Mouse (Mus musculus): ENCODE measurements at regions not wholly inside any gene's neighbourhood (a gene's known extent, or its start where the extent isn't known, plus 50 kb on each side); places are given as distances from the start of the nearest gene placed in this dataset.
"Not testable (repeated sequence)": the region's sequence is repeated elsewhere in the genome, so short reads cannot be mapped to it uniquely, and the experiment has no call there.

- TF ChIP-seq CTCF, POLR2A (IDR thresholded peaks at IDR 0.05; ENCODE audit: insufficient read depth, low read depth, low read length): not testable (repeated sequence)
Observed at GRCm38 (mm10) chr5:109844236-109844635, 79.0 kb upstream of the Gm15446 start.
